Mouse (Mus musculus): ENCODE measurements around the gene Tsen54.

- TF ChIP-seq HCFC1 (IDR thresholded peaks at IDR 0.05; ENCODE audit: borderline replicate concordance, insufficient read depth, low read length) (no peak), ZC3H11A (IDR thresholded peaks at IDR 0.05; ENCODE audit: borderline replicate concordance, low read depth, low read length) (no peak), ZNF384 (IDR thresholded peaks at IDR 0.05; ENCODE audit: low read depth, low read length) (no peak), MAFK (IDR thresholded peaks at IDR 0.05; ENCODE audit: insufficient read depth, low read depth, low read length) (no peak)
Observed at GRCm38 (mm10) chr11:115780141-115781070, 34.1 kb upstream of the Tsen54 start.

Data from ES-E14 (cell line).